Mouse (Mus musculus): Measurements from ENCODE around the gene Arsa. TPM values are rescaled to one million over a fixed set of nuclear protein-coding genes. Genes with fewer than 3 reads are reported as not detected.

Arsa gene
- polyA plus RNA-seq, 1 experiment from 2014 or later, result 71.1 TPM

DNA sequence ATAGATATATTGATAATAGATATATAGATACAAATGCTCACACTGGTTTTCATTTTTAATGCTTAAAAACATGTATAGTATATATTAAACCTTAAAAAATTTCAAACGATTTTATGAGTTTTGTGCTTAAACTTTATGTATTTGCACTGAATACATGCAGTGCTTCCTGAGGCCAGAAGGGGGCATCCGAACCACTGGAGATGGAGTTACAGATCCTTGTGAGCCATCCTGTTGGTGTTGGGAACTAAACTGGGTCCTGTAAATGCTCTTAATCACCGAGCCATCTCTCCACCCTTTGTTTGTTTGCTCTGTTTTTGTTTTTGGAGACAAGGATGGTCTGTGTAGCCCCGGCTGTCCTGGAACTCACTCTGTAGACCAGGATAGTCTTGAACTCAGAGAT, 17.7 kb upstream of the Arsa start:
- TF ChIP-seq CTCF (IDR thresholded peaks at IDR 0.05), result no peak
- ChIA-PET POLR2A (no interaction called here), CTCF (no interaction called here)
- in situ Hi-C loops (cut with MboI; ENCODE audit: low pct_unique_long_range_greater_than_20kb), result no loop called here
- ATAC-seq (no peak), DNase-seq (ENCODE audit: low read depth, low spot score) (no peak)
- H3K27me3 ChIP-seq, result peaks cover 20% of the 10 kb centered on the region

DNA sequence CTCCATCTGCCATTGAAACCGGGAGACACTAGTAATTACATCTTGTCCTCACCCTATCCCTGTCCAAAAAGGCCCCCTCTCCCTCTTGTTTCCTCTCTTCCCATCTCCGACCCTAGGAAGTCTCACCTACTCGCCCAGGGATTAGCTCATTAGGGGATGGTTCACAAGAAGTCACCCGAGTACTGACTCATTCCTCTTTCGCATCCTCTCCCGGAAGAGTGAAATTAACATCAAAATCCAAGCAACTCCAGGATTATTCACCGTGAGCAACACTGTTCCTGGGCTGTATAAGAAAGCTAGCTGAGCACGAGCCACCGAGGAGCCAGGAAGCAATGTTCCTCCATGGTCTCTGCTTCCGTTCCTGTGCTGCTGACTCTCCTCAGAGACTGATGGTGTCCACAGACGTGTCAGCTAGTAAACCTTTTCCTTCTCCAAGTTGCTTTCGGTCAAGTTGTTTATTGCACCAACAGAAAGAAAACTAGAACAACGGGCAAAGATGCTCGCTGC, 11.4 kb upstream of the Arsa start:
- ChIA-PET CTCF (no interaction called here), POLR2A (interaction anchor here (0.5 kb wide), 1 partner anchor 57 kb away, joined by 4 read pairs; no protein-coding TSS in a partner anchor)
- no peak for DNase-seq (ENCODE audit: low read depth, low spot score)
- no peak for TF ChIP-seq CTCF (IDR thresholded peaks at IDR 0.05)
- no peak for ATAC-seq
- H3K27me3 ChIP-seq, result peaks cover 12% of the 10 kb centered on the region
- in situ Hi-C loops (cut with MboI; ENCODE audit: low pct_unique_long_range_greater_than_20kb), result no loop called here

DNA sequence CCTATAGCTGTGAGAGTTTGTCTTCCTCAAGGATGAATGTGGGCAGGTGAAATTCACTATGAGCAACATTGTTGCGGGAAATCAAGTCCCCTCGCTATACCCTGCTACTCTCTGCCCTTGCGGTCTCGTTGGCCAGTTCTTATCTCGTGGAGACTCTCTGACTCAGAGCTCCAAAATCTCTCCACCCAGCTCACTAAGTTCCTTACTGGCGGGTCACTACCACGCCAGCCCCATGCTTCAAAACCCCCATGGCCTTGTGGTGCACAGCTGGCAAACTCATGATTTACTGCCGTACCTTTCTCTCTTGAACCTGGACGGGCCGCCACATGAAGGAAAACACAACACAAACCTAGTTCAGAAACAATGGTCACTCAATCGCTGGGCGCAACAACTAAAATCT, 11.0 kb upstream of the Arsa start:
- in situ Hi-C loops (cut with MboI; ENCODE audit: low pct_unique_long_range_greater_than_20kb), result no loop called here
- no peak for ATAC-seq
- ChIA-PET POLR2A (interaction anchor here (0.5 kb wide), 1 partner anchor 56 kb away, joined by 4 read pairs; no protein-coding TSS in a partner anchor), CTCF (no interaction called here)
- no peak for DNase-seq (ENCODE audit: low read depth, low spot score)
- no peak for TF ChIP-seq CTCF (IDR thresholded peaks at IDR 0.05)
- H3K27me3 ChIP-seq, result peaks cover 8% of the 10 kb centered on the region

DNA sequence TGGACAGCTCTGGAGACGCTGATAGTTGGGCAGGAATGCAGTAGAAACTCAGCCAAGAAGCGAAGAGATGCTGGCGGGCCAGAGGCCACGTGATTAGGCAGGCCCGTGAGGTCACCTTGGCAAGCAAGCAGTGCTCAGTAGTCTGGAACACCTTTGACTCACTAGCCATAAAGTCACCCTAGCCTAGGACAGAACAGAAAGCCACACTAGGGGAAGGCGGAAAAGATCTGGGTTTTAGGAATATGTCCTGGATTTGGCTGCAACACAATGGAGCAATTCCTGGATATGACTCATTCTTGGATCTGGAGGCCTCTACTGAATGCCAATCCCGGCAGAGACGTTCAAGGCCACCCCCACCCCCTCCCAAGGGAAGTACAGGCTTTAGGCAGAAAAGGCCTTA, 3.4 kb upstream of the Arsa start:
- ChIA-PET POLR2A (no interaction called here), CTCF (no interaction called here)
- DNase-seq (ENCODE audit: low read depth, low spot score) (peak; percentile 93), ATAC-seq (peak; percentile 89)
- no peaks in the 10 kb centered on the region for H3K27me3 ChIP-seq
- in situ Hi-C loops (cut with MboI; ENCODE audit: low pct_unique_long_range_greater_than_20kb), result no loop called here
- no peak for TF ChIP-seq CTCF (IDR thresholded peaks at IDR 0.05)

DNA sequence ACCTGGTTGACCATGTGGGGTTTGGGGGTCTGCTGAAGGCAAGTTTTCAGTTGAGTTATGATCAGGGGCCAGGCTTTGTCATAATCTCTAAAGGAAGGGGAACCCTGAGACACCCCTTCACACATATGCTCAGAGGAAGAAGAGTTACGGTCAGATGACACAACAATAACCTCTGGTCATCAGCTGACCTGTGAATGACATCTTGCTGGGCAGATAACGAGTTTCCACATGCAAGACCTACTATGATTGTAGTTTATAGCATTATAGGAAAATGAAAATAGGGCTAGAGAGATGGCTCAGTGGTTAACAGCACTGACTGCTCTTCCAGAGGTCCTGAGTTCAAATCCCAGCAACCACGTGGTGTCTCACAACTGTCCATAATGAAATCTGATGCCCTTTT, 1.4 kb upstream of the Arsa start:
- no peak for ATAC-seq
- CTCF ChIA-PET, result no interaction called here
- no peaks in the 10 kb centered on the region for H3K27me3 ChIP-seq
- POLR2A ChIA-PET, result no interaction called here
- in situ Hi-C loops (cut with MboI; ENCODE audit: low pct_unique_long_range_greater_than_20kb), result no loop called here
- no peak for DNase-seq (ENCODE audit: low read depth, low spot score)
- TF ChIP-seq CTCF (IDR thresholded peaks at IDR 0.05), result no peak

DNA sequence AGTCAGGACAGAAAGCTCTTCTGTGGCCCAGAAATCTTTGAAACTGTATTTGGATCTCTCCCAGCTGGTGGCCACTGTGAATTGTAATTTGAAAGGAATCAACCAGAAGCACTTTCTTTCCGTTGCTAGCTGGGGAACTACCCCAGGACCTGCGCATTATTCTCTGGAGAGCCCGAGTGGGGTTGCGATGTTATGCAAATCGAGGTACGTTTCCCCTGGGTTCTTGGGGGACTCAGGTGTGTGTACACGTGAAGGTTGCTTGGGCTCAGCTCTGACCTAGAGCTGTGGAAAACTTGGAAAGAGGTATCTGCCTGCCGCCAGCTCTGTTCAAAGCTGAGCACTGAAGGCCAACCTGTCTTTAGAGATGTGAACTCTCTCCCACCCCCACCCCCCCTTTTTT, 581 bp upstream of the Arsa start:
- ATAC-seq (no peak), DNase-seq (ENCODE audit: low read depth, low spot score) (no peak)
- ChIA-PET POLR2A (no interaction called here), CTCF (no interaction called here)
- in situ Hi-C loops (cut with MboI; ENCODE audit: low pct_unique_long_range_greater_than_20kb), result no loop called here
- H3K27me3 ChIP-seq, result no peaks in the 10 kb centered on the region
- no peak for TF ChIP-seq CTCF (IDR thresholded peaks at IDR 0.05)

DNA sequence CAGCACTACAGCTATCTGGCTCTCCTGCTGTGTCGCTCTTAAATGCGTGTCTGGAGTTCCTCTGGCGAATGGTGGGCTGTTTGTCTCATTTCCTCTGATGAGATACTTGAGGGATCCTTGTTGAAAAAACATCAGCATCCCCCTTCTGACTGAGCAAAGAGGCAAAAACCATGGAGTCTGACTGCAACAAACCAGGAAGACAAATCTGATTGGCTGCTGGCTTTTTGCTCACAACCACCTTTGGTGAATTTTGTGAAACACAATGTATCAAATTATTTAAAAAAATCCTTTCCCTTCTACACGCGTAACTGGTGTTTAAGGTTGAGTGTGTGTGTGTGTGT, 780 bp downstream of the Arsa start:
- CTCF ChIA-PET, result no interaction called here
- in situ Hi-C loops (cut with MboI; ENCODE audit: low pct_unique_long_range_greater_than_20kb), result no loop called here
- H3K27me3 ChIP-seq, result no peaks in the 10 kb centered on the region

DNA sequence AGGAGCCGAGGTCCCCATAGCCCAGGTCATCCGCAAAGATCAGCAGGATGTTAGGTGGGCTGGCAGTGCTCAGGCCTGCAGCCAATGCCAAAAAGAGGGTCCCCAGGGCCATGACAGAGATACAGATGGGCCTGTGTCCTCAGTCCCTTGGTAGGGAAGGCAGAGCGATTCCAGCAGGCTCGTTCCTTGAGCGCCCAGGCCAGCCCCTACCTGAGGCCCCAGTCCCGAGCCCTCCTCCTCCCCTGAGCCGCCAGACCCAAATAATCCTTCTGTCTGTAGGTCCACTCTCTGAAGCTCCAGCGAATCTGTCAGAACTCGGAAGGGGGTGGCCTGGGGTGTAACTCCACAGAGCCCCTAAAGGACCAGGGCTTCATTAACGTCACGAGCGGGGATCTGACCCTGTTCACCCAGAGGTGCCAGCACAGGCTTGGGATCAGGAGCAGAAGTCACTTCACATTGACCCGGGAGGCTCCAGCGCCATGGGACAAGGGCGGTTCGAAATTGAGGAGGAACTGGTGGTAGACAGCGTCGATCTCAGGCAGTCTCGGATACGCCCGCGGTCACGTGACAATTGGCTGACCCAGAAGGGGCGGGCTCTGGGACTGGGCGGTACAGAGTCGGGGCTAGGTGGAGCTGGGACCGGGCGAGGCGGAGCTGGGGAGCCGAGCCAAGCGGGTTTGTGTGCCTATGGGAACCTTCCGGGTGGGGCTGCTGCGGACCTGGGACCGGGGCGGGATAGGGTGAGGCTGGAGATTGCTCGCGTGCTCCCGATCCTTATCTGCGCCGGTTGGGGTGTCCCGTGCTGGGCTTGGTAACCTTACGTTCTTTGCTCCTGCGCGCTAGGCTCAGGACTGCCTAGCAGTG, 1.4 kb downstream of the Arsa start:
- POLR2A ChIA-PET, result no interaction called here
- peak; percentile 84 for ATAC-seq
- peak; percentile 37 for DNase-seq (ENCODE audit: low read depth, low spot score)
- TF ChIP-seq CTCF (IDR thresholded peaks at IDR 0.05), result no peak
- CTCF ChIA-PET, result no interaction called here
- H3K27me3 ChIP-seq, result no peaks in the 10 kb centered on the region
- in situ Hi-C loops (cut with MboI; ENCODE audit: low pct_unique_long_range_greater_than_20kb), result no loop called here

More for the DNA sequence above, 780 bp downstream of the Arsa start:
- peak; percentile 10 for ATAC-seq
- DNase-seq (ENCODE audit: low read depth, low spot score), result peak; percentile 22
- POLR2A ChIA-PET, result no interaction called here
- no peak for TF ChIP-seq CTCF (IDR thresholded peaks at IDR 0.05)

DNA sequence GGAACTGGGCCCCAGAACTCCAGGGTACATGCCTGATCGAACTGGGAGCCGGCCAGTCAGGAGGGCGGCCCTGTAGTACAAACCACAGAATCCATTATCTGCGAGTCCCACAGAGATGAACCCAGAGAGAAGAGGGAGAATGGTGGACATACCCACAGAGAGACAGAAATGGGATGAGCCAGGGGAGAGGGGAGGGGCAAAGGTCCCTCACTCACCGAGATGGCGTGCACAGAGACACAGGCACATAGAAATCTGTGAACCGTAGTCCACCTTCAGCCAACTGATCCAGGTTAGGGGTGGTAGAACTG, 2.0 kb downstream of the Arsa start:
- ChIA-PET POLR2A (no interaction called here), CTCF (no interaction called here)
- in situ Hi-C loops (cut with MboI; ENCODE audit: low pct_unique_long_range_greater_than_20kb), result no loop called here
- ATAC-seq (no peak), DNase-seq (ENCODE audit: low read depth, low spot score) (no peak)
- H3K27me3 ChIP-seq, result no peaks in the 10 kb centered on the region
- TF ChIP-seq CTCF (IDR thresholded peaks at IDR 0.05), result no peak

DNA sequence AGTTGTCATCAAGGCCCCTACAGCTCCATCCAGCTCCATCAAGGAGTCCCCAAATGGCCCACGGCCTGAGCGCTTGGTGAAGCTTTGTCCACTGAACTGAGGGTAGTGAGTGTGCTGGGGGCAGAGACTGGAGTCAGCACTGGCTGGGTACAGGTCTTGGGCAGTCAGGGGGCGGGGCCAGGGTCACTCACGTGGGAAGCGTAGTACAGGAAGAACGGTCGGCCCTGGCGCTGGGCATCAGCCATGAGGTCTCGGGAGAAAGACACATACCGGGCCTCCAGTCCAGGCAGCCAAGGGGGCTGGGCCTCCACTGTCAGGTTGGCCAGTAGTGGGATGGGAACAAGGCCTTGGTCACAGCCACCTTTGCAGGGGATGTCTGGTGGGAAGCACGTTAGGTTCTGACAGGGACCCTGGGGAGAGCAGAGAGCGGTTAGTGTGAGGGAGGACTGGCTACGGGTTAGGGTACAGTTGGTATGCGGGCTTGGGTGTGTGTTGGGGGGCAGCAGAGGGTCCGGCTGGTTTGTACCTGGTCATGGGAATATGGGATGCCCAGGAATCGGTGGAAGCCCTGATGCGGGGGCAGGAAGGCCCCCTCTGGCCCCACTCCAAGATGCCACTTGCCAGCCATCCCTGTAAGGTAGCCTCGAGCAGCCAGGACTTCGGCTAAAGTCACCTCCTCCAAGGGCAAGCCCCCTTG, 2.5 kb downstream of the Arsa start:
- TF ChIP-seq CTCF (IDR thresholded peaks at IDR 0.05), result no peak
- H3K27me3 ChIP-seq, result no peaks in the 10 kb centered on the region
- DNase-seq (ENCODE audit: low read depth, low spot score), result no peak
- ATAC-seq, result no peak
- POLR2A ChIA-PET, result no interaction called here
- in situ Hi-C loops (cut with MboI; ENCODE audit: low pct_unique_long_range_greater_than_20kb), result no loop called here
- CTCF ChIA-PET, result interaction anchor here (1.4 kb wide), 1 partner anchor 31 kb away, joined by 3 read pairs; no protein-coding TSS in a partner anchor

DNA sequence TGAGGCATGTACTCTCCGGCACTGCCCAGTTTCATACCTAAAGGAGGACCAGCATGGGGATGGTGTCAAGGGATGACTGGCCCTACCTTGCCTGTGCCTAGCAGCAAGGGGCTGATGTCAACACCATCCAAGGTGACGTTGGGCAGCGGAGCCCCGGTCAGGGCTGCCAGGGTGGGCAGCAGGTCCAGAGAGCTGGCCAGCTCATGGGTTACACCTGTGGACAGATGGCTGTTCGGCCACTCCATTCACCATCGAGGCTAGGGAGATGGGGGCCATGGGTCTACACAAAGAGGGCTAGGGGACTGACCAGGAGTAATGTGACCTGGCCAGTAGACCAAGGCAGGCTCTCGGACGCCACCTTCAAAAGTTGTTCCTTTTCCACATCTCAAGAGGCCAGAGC, 3.3 kb downstream of the Arsa start:
- DNase-seq (ENCODE audit: low read depth, low spot score) (no peak), ATAC-seq (no peak)
- no peak for TF ChIP-seq CTCF (IDR thresholded peaks at IDR 0.05)
- in situ Hi-C loops (cut with MboI; ENCODE audit: low pct_unique_long_range_greater_than_20kb), result no loop called here
- POLR2A ChIA-PET, result no interaction called here
- CTCF ChIA-PET, result interaction anchor here (1.4 to 1.5 kb wide), 2 partner anchors 31 to 56 kb away, joined by 3 read pairs; no protein-coding TSS in a partner anchor
- no peaks in the 10 kb centered on the region for H3K27me3 ChIP-seq
